Mouse (Mus musculus) small intestine, adult 2 months (tissue): ENCODE measurements around the gene Nudt16l1. TPM values are rescaled to one million over a fixed set of nuclear protein-coding genes. Genes with fewer than 3 reads are reported as not detected.

Experiments used
- H3K27ac ChIP-seq: fragments of 200-500 bp; 2 replicates; pipeline ENCODE4 v1.5.1; 2012; ENCODE audit warnings: low read depth, low read length, control low read depth, inconsistent platforms; ENCODE audit not compliant: insufficient read depth
- H3K27me3 ChIP-seq: fragments of 200-500 bp; 2 replicates; pipeline ENCODE4 v1.6.1; 2012; ENCODE audit warnings: mild to moderate bottlenecking, moderate library complexity, low read length, inconsistent platforms; ENCODE audit not compliant: control insufficient read depth, insufficient read depth
- H3K36me3 ChIP-seq: fragments of 200-500 bp; 2 replicates; pipeline ENCODE4 v1.6.1; 2012; ENCODE audit warnings: mild to moderate bottlenecking, low read length, control low read depth, inconsistent platforms; ENCODE audit not compliant: control insufficient read depth, insufficient read depth
- H3K4me1 ChIP-seq: fragments of 200-500 bp; 2 replicates; pipeline ENCODE4 v1.6.1; 2012; ENCODE audit warnings: low read length, inconsistent platforms, mixed read lengths; ENCODE audit not compliant: control insufficient read depth, insufficient read depth, insufficient read length
- H3K4me3 ChIP-seq: fragments of 200-500 bp; 2 replicates; pipeline ENCODE4 v1.5.1; 2012; ENCODE audit warnings: low read depth, mild to moderate bottlenecking, control low read depth, inconsistent platforms, low read length, moderate library complexity
- CTCF ChIP-seq: fragments of 200-500 bp; IDR thresholded peaks from 2 replicates; pipeline ENCODE4 v1.5.1; 2012; ENCODE audit warnings: low read depth, mild to moderate bottlenecking, control low read depth, inconsistent platforms, low read length, moderate library complexity, mixed read lengths; ENCODE audit not compliant: insufficient replicate concordance, insufficient read length; ENCODE audit errors: extremely low read depth
- POLR2A ChIP-seq: fragments of 200-500 bp; IDR thresholded peaks from 2 replicates; pipeline ENCODE4 v1.6.1; 2012; ENCODE audit warnings: low read depth, mild to moderate bottlenecking, control low read depth, inconsistent platforms, low read length, moderate library complexity
- WGBS: fragments of 180-500 bp; shearing (Covaris S2); methylation state at CpG from one replicate; pipeline ENCODE4 v1.1.7; 2018; 5-methylcytosine and 5-hydroxymethylcytosine counted together
- polyA plus RNA-seq: library from polyadenylated mRNA; depleted of rRNA; stranded (reverse); fragments of >200 nt; gene quantifications from 2 replicates; pipeline ENCODE4 v1.2.3, GENCODE M21; 2012

Nudt16l1 gene
- polyA plus RNA-seq, 1 experiment: 42.6 TPM

DNA sequence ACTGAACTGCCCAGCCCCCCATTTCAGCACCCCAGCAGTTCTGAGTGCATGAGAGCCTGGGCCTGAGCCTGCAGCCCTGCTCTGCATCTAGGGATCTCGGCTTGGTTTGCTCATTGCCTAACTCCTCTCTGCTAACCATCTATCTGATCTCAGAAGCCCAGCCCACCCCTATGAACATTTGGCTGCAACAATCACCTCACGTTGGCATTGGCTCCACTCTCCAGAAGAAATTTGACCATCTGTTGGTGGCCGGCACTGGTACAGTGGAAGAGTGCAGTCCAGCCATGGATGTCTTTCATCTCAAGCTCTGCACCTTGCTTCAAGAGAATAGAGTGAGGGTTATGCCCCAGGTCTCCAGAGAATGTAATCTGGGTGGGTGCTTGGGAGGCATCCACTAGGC, 18.9 kb downstream of the Nudt16l1 start:
- TF ChIP-seq CTCF (no peak), POLR2A (no peak)
- WGBS: 88% methylated on average over 3 of the region's 3 CpGs
- no peak overlapping the region for H3K4me3 ChIP-seq
- no peaks in the 10 kb centered on the region for H3K27me3 ChIP-seq
- H3K36me3 ChIP-seq: peaks cover 44% of the 10 kb centered on the region
- H3K27ac ChIP-seq: no peak overlapping the region
- H3K4me1 ChIP-seq: peaks cover 4% of the 10 kb centered on the region; the same call in 1 of the 2 replicates

DNA sequence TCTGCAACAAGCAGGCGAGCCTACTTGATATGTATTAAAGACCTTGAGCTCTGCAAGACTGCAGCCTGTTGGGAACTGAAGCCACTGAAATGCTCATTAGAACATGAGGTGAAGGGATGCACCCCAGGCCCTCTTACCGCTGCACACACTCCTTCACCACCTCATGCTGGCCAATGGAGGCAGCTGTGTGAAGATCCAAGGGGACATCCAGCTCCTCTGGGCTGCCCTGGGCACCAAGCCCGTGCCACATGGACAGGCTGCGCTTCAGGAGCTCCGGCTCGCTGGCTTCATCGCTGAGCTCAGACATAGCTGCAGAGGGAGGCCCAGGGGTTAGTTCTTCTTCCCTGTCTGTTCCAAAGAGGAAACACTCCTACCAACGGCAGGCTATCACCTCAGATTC, 21.7 kb downstream of the Nudt16l1 start:
- 79% methylated on average over 8 of the region's 8 CpGs for WGBS
- H3K4me3 ChIP-seq: no peak overlapping the region
- peaks cover 20% of the 10 kb centered on the region for H3K36me3 ChIP-seq
- peaks cover 13% of the 10 kb centered on the region; the same call in 1 of the 2 replicates for H3K4me1 ChIP-seq
- H3K27me3 ChIP-seq: no peaks in the 10 kb centered on the region
- H3K27ac ChIP-seq: no peak overlapping the region
- TF ChIP-seq CTCF (no peak), POLR2A (no peak)

DNA sequence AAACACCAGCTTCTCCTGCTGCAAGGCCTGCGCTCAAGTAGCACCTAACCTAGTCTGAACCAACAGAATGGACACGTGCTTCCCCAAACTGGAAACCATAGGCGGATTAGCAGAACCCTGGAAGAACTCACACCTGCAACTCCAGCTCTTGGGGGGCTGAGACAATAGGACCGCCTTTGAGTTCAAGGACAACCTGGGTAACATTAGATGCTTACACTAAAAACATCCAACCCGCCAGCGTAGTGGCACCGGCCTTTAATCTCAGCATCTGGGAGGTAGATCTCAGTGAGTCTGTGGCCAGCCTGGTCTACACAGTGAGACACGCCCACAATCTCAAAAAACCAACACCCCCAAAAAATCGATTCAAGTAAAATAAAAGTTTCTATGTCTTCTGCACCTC, 24.8 kb downstream of the Nudt16l1 start:
- no peaks in the 10 kb centered on the region for H3K27me3 ChIP-seq
- H3K36me3 ChIP-seq: peaks cover 2% of the 10 kb centered on the region; the same call in 1 of the 2 replicates
- H3K27ac ChIP-seq: no peak overlapping the region
- TF ChIP-seq CTCF: no peak
- TF ChIP-seq POLR2A: no peak
- H3K4me1 ChIP-seq: peaks cover 13% of the 10 kb centered on the region; the same call in 1 of the 2 replicates
- WGBS: 27% methylated on average over 9 of the region's 9 CpGs
- H3K4me3 ChIP-seq: peak overlapping the region; percentile 72

- H3K27me3 ChIP-seq: no peaks in the 10 kb centered on the region
- H3K27ac ChIP-seq: peak within 1 kb of the TSS; percentile 44
- under 1% methylated on average over 76 of the region's 76 CpGs for WGBS
- H3K4me1 ChIP-seq: peaks cover 13% of the 10 kb centered on the region; the same call in 1 of the 2 replicates
- TF ChIP-seq CTCF: no peak
- TF ChIP-seq POLR2A: peak; percentile 28; the same call in 1 of the 2 replicates
- H3K36me3 ChIP-seq: no peaks in the 10 kb centered on the region; the same call in 1 of the 2 replicates
- H3K4me3 ChIP-seq: peak within 1 kb of the TSS; percentile 72
Observed at GRCm38 (mm10) chr16:4963797-4964709, 25.5 kb downstream of the Nudt16l1 start, which contains the start of gene Anks3. Gene Anks3 (minus strand): TSS chr16:4964205.

- H3K4me3 ChIP-seq: peak overlapping the region; percentile 72
- no peaks in the 10 kb centered on the region; the same call in 1 of the 2 replicates for H3K36me3 ChIP-seq
- no peak for TF ChIP-seq CTCF
- no peak for TF ChIP-seq POLR2A
- H3K27ac ChIP-seq: no peak overlapping the region
- WGBS: 11% methylated on average over 13 of the region's 13 CpGs
- no peaks in the 10 kb centered on the region for H3K27me3 ChIP-seq
- peaks cover 13% of the 10 kb centered on the region; the same call in 1 of the 2 replicates for H3K4me1 ChIP-seq
Observed at GRCm38 (mm10) chr16:4964731-4965391, 26.3 kb downstream of the Nudt16l1 start.

GRCm38 (mm10) chr16:4965392-4966129, 27.0 kb downstream of the Nudt16l1 start:
- Histone ChIP-seq H3K27ac (no peak overlapping the region), H3K4me1 (peaks cover 13% of the 10 kb centered on the region; the same call in 1 of the 2 replicates), H3K36me3 (no peaks in the 10 kb centered on the region), H3K27me3 (no peaks in the 10 kb centered on the region), H3K4me3 (no peak overlapping the region)
- 88% methylated on average over 8 of the region's 8 CpGs for WGBS
- TF ChIP-seq CTCF (no peak), POLR2A (no peak)

GRCm38 (mm10) chr16:4968426-4968825, 29.9 kb downstream of the Nudt16l1 start:
- Histone ChIP-seq H3K27ac (no peak overlapping the region), H3K4me3 (no peak overlapping the region), H3K36me3 (no peaks in the 10 kb centered on the region), H3K4me1 (peaks cover 2% of the 10 kb centered on the region; the same call in 1 of the 2 replicates), H3K27me3 (no peaks in the 10 kb centered on the region)
- no peak for TF ChIP-seq POLR2A
- TF ChIP-seq CTCF: no peak
- WGBS: 78% methylated on average over 3 of the region's 3 CpGs
